In genomic region chr5:144040720-144041364, GRCm38 (mm10) we compare ENCODE assay signal across 8 mouse cellular contexts. TPM values are rescaled to one million over a fixed set of nuclear protein-coding genes. Genes with fewer than 3 reads are reported as not detected.
DNase-seq lines count a peak whose midpoint lies in the region; ATAC-seq lines count a peak whose summit lies in the region.

No protein-coding gene starts in this region.

- H3K4me1 ChIP-seq in hindbrain, embryonic 11.5 days (replicated peaks; ENCODE audit: control insufficient read depth, insufficient read depth, low read length) = no peaks in the 10 kb centered on the region
- H3K4me1 ChIP-seq in hindbrain, embryonic 12.5 days = no peaks in the 10 kb centered on the region
- no peaks in the 10 kb centered on the region for H3K4me1 ChIP-seq in limb, embryonic 10.5 days

- no peaks in the 10 kb centered on the region for H3K36me3 ChIP-seq in hindbrain, embryonic 11.5 days (ENCODE audit: control insufficient read depth, insufficient read depth, low read length)
- H3K36me3 ChIP-seq in hindbrain, embryonic 12.5 days = no peaks in the 10 kb centered on the region
- no peaks in the 10 kb centered on the region for H3K36me3 ChIP-seq in limb, embryonic 10.5 days

- H3K4me2 ChIP-seq in hindbrain, embryonic 11.5 days (replicated peaks; ENCODE audit: low read depth, low read length) = no peak overlapping the region
- no peak overlapping the region; the same call in 1 of the 2 replicates for H3K4me2 ChIP-seq in hindbrain, embryonic 12.5 days (replicated peaks)

- H3K4me3 ChIP-seq in hindbrain, embryonic 11.5 days (ENCODE audit: low read depth, low read length) = no peak overlapping the region
- H3K4me3 ChIP-seq in hindbrain, embryonic 12.5 days = no peak overlapping the region
- no peak overlapping the region for H3K4me3 ChIP-seq in limb, embryonic 10.5 days

- no peak overlapping the region for H3K27ac ChIP-seq in hindbrain, embryonic 11.5 days (ENCODE audit: low read depth, low read length)
- H3K27ac ChIP-seq in hindbrain, embryonic 12.5 days = no peak overlapping the region
- 0 out of 2 replicates have a peak overlapping the region, but pooled peaks have one; percentile 36 for H3K27ac ChIP-seq in limb, embryonic 10.5 days

- peak; percentile 87 for DNase-seq in hindbrain, embryonic 11.5 days (ENCODE audit: low spot score)
- DNase-seq in cerebellum, adult 9-10 months = peak; percentile 73
- DNase-seq in gastrocnemius, postnatal 10 days = peak; percentile 78
- DNase-seq in kidney, adult 18-20 months = peak; percentile 77
- peak; percentile 84 for DNase-seq in limb, embryonic 10.5 days (ENCODE audit: low spot score)
- peak; percentile 43 to 68 for DNase-seq in spleen, postnatal 14 days (ENCODE audit: low spot score in 2 of 2)

- H3K27me3 ChIP-seq in hindbrain, embryonic 11.5 days (ENCODE audit: control insufficient read depth, insufficient read depth, low read length) = no peaks in the 10 kb centered on the region
- no peaks in the 10 kb centered on the region for H3K27me3 ChIP-seq in hindbrain, embryonic 12.5 days
- no peaks in the 10 kb centered on the region for H3K27me3 ChIP-seq in limb, embryonic 10.5 days (ENCODE audit: low read depth, poor library complexity, severe bottlenecking)

- peak; percentile 27; the same call in 1 of the 2 replicates for ATAC-seq in hindbrain, embryonic 11.5 days (ENCODE audit: low FRiP score)
- no peak for ATAC-seq in hindbrain, embryonic 12.5 days (ENCODE audit: low FRiP score)
- ATAC-seq in monocyte, adult 5-6 weeks (replicated peaks; ENCODE audit: insufficient number of reproducible peaks, low FRiP score, low TSS enrichment, poor library complexity, severe bottlenecking) = peak; percentile 80

- 47% methylated on average over 11 of the region's 11 CpGs for WGBS in hindbrain, embryonic 11.5 days
- WGBS in hindbrain, embryonic 12.5 days = 49% methylated on average over 11 of the region's 11 CpGs
- 52% methylated on average over 11 of the region's 11 CpGs for WGBS in limb, embryonic 10.5 days

- no peak overlapping the region for H3K9ac ChIP-seq in hindbrain, embryonic 11.5 days (ENCODE audit: low read depth, low read length)
- H3K9ac ChIP-seq in hindbrain, embryonic 12.5 days = no peak overlapping the region

- H3K9me3 ChIP-seq in hindbrain, embryonic 11.5 days (ENCODE audit: control insufficient read depth, low read length) = no peaks in the 10 kb centered on the region
- peaks cover 7% of the 10 kb centered on the region; the same call in 1 of the 2 replicates for H3K9me3 ChIP-seq in hindbrain, embryonic 12.5 days (replicated peaks)
- H3K9me3 ChIP-seq in limb, embryonic 10.5 days (replicated peaks) = no peaks in the 10 kb centered on the region

RNA-seq across cellular contexts. Expression of gene Ocm, which starts 14.4 kb away (rescaled TPM):
- polyA plus RNA-seq in hindbrain, embryonic 11.5 days (2014; fragmentation: Nextera tagmentation; extraction: Ambion mirVana) = 0.46 TPM in 1 of 2 replicates, not detected in the other
- not detected in 2 replicates for polyA plus RNA-seq in hindbrain, embryonic 12.5 days (2016; fragmentation: Nextera tagmentation; extraction: Ambion mirVana)
- not detected for total RNA-seq in gastrocnemius, postnatal 10 days (2021)
- not detected in 2 replicates for polyA plus RNA-seq in limb, embryonic 10.5 days (2016; fragmentation: Nextera tagmentation; extraction: Ambion mirVana)
- not detected in 3 replicates for total RNA-seq in monocyte, adult 5-6 weeks (2017)

RNA-seq across cellular contexts. Expression of gene Ccz1, which starts 26.2 kb away (rescaled TPM):
- polyA plus RNA-seq in hindbrain, embryonic 11.5 days (2014; fragmentation: Nextera tagmentation; extraction: Ambion mirVana) = 118 and 121 TPM in 2 replicates
- 99.4 and 108 TPM in 2 replicates for polyA plus RNA-seq in hindbrain, embryonic 12.5 days (2016; fragmentation: Nextera tagmentation; extraction: Ambion mirVana)
- 10 to 100 TPM; 30.8 to 33.1 TPM for total RNA-seq in gastrocnemius, postnatal 10 days (2021)
- 98.8 and 99.4 TPM in 2 replicates for polyA plus RNA-seq in limb, embryonic 10.5 days (2016; fragmentation: Nextera tagmentation; extraction: Ambion mirVana)
- 75.1 to 99.1 TPM (median 81.7 TPM) in 3 replicates for total RNA-seq in monocyte, adult 5-6 weeks (2017)

RNA-seq across cellular contexts. Expression of gene Lmtk2, which starts 59.4 kb away (rescaled TPM):
- polyA plus RNA-seq in hindbrain, embryonic 11.5 days (2014; fragmentation: Nextera tagmentation; extraction: Ambion mirVana) = 5.6 and 5.8 TPM in 2 replicates
- 8.5 and 10.1 TPM in 2 replicates for polyA plus RNA-seq in hindbrain, embryonic 12.5 days (2016; fragmentation: Nextera tagmentation; extraction: Ambion mirVana)
- total RNA-seq in gastrocnemius, postnatal 10 days (2021) = 10 to 100 TPM; 12.5 to 13.8 TPM
- 5.7 and 5.9 TPM in 2 replicates for polyA plus RNA-seq in limb, embryonic 10.5 days (2016; fragmentation: Nextera tagmentation; extraction: Ambion mirVana)
- total RNA-seq in monocyte, adult 5-6 weeks (2017) = 11.2 to 18.6 TPM (median 12.8 TPM) in 3 replicates
